Mouse (Mus musculus): ENCODE results near the gene Rnase13. TPM values are rescaled to one million over a fixed set of nuclear protein-coding genes. Genes with fewer than 3 reads are reported as not detected.

The Rnase13 gene
- polyA plus RNA-seq (2014; fragmentation: Illumina TruSeq; extraction: RNeasy Lipid Tissue Mini Kit (QIAGEN cat#74804); ENCODE audit: low read depth, low replicate concordance) = not detected

GRCm38 (mm10) chr14:51922571-51922865 lies at the start of gene Rnase13:
TSS of gene Rnase13 (minus strand) at chr14:51922773.

DNA sequence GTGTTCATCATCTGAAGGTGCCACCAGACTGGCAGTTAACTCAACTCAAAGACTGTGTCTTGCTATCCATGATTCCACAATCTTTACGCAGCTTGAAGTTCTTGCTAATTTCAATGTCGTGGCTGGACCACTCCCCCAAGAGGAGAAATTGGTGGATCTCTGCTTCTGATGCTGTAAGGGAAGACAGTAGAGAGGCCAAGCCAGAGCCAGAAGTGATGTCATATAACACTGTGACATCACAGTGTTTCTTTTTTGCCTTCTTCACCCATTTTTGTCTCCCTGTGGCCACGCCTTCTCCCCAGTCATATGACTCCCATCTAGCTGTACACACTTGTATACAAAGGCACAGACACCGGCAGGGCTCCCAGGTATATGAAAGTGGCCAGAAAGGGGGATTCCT lies 4.4 kb downstream of the Rnase13 start, which contains the start of gene Tppp2:
TSS of gene Tppp2 (plus strand) at position 301 of the 400 bp plus-strand sequence.

GRCm38 (mm10) chr14:51913960-51914762 lies 8.4 kb downstream of the Rnase13 start, which contains the start of gene Ndrg2:
TSS of gene Ndrg2 (minus strand) at chr14:51914158.

GRCm38 (mm10) chr14:51892191-51892939 lies 30.2 kb downstream of the Rnase13 start, which contains the start of gene Slc39a2:
TSS of gene Slc39a2 (plus strand) at chr14:51892889.

GRCm38 (mm10) chr14:51884598-51885331 lies 37.8 kb downstream of the Rnase13 start, which contains the start of gene Mettl17:
TSS of gene Mettl17 (plus strand) at chr14:51884842.

Other genes with a start within 250 kb of the Rnase13 start
- gene Gm17079, start 227.3 kb downstream of the Rnase13 start, polyA plus RNA-seq (2014; fragmentation: Illumina TruSeq; extraction: RNeasy Lipid Tissue Mini Kit (QIAGEN cat#74804); ENCODE audit: low read depth, low replicate concordance) = not detected
- not detected for gene Gm5800, start 205.6 kb downstream of the Rnase13 start, polyA plus RNA-seq (2014; fragmentation: Illumina TruSeq; extraction: RNeasy Lipid Tissue Mini Kit (QIAGEN cat#74804); ENCODE audit: low read depth, low replicate concordance)
- not detected for gene Ang4, start 149.2 kb downstream of the Rnase13 start, polyA plus RNA-seq (2014; fragmentation: Illumina TruSeq; extraction: RNeasy Lipid Tissue Mini Kit (QIAGEN cat#74804); ENCODE audit: low read depth, low replicate concordance)
- gene AY358078, start 122.7 kb downstream of the Rnase13 start, polyA plus RNA-seq (2014; fragmentation: Illumina TruSeq; extraction: RNeasy Lipid Tissue Mini Kit (QIAGEN cat#74804); ENCODE audit: low read depth, low replicate concordance) = not detected
- not detected for gene Ear6, start 69.1 kb downstream of the Rnase13 start, polyA plus RNA-seq (2014; fragmentation: Illumina TruSeq; extraction: RNeasy Lipid Tissue Mini Kit (QIAGEN cat#74804); ENCODE audit: low read depth, low replicate concordance)
- gene Mettl17, start 37.9 kb downstream of the Rnase13 start, polyA plus RNA-seq (2014; fragmentation: Illumina TruSeq; extraction: RNeasy Lipid Tissue Mini Kit (QIAGEN cat#74804); ENCODE audit: low read depth, low replicate concordance) = 4.6 TPM
- gene Slc39a2, start 29.9 kb downstream of the Rnase13 start, polyA plus RNA-seq (2014; fragmentation: Illumina TruSeq; extraction: RNeasy Lipid Tissue Mini Kit (QIAGEN cat#74804); ENCODE audit: low read depth, low replicate concordance) = 0.77 TPM
- 2,741 TPM for gene Ndrg2, start 8.6 kb downstream of the Rnase13 start, polyA plus RNA-seq (2014; fragmentation: Illumina TruSeq; extraction: RNeasy Lipid Tissue Mini Kit (QIAGEN cat#74804); ENCODE audit: low read depth, low replicate concordance)
- gene Tppp2, start 4.3 kb downstream of the Rnase13 start, polyA plus RNA-seq (2014; fragmentation: Illumina TruSeq; extraction: RNeasy Lipid Tissue Mini Kit (QIAGEN cat#74804); ENCODE audit: low read depth, low replicate concordance) = not detected
- 2.0 TPM for gene Arhgef40, start 61.9 kb upstream of the Rnase13 start, polyA plus RNA-seq (2014; fragmentation: Illumina TruSeq; extraction: RNeasy Lipid Tissue Mini Kit (QIAGEN cat#74804); ENCODE audit: low read depth, low replicate concordance)
- not detected for gene Tmem253, start 92.9 kb upstream of the Rnase13 start, polyA plus RNA-seq (2014; fragmentation: Illumina TruSeq; extraction: RNeasy Lipid Tissue Mini Kit (QIAGEN cat#74804); ENCODE audit: low read depth, low replicate concordance)
- 1.1 TPM for gene Zfp219, start 98.0 kb upstream of the Rnase13 start, polyA plus RNA-seq (2014; fragmentation: Illumina TruSeq; extraction: RNeasy Lipid Tissue Mini Kit (QIAGEN cat#74804); ENCODE audit: low read depth, low replicate concordance)
- gene Olfr221, start 119.7 kb upstream of the Rnase13 start, polyA plus RNA-seq (2014; fragmentation: Illumina TruSeq; extraction: RNeasy Lipid Tissue Mini Kit (QIAGEN cat#74804); ENCODE audit: low read depth, low replicate concordance) = not detected
- gene Hnrnpc, start 181.3 kb upstream of the Rnase13 start, polyA plus RNA-seq (2014; fragmentation: Illumina TruSeq; extraction: RNeasy Lipid Tissue Mini Kit (QIAGEN cat#74804); ENCODE audit: low read depth, low replicate concordance) = 162 TPM
- 0.48 TPM for gene Rpgrip1, start 187.9 kb upstream of the Rnase13 start, polyA plus RNA-seq (2014; fragmentation: Illumina TruSeq; extraction: RNeasy Lipid Tissue Mini Kit (QIAGEN cat#74804); ENCODE audit: low read depth, low replicate concordance)

Measured in liver, adult 10 weeks (tissue).